Mouse (Mus musculus) liver, postnatal 0 days (tissue): Measurements from ENCODE around the gene Gpc6.

Source experiments
- CTCF ChIP-seq: sonication (generic); IDR thresholded peaks from 2 replicates; pipeline ENCODE4 v1.5.1; 2016; ENCODE audit warnings: antibody characterized with exemption, low read depth
- EP300 ChIP-seq: IDR thresholded peaks from 2 replicates; pipeline ENCODE4 v1.6.1; 2016; ENCODE audit warnings: antibody characterized with exemption, low read depth, mild to moderate bottlenecking

DNA sequence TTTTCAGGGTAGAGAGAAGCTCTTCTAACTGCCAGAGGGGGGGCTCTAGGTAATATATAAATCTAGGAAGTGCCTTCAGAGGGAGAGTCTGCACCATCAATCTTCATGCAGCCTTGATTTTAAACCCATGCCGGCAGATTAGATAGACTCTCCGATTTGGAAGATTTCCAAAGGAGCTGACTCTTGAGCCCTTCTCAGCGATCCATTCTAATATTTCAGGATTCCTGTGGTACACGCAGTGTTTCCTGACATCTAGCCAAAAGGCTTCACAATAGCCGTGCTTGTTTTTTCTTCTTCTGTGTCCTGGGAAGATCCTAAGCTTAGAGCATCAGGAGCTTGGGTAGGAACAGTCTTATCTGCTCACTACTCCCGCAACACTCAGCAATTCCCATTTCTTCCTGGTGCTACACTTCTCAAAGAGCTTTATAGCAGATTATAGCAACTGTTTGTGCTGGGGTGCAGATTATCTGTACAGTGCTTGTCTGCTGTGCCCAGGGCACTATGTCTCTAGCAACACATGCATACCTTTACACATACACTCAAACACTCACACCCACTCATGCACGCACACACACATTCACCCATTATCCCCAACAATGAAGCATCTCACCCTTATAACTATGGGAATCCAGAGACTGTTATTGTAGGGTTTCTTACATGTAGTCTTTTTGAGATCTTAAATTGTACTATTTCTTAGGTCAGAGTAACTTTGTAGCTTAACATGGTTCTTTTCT, 3.8 kb downstream of the Gpc6 start:
- TF ChIP-seq CTCF: no peak
- no peak for TF ChIP-seq EP300
